Mouse (Mus musculus): ENCODE results near the gene Arid3a. TPM values are rescaled to one million over a fixed set of nuclear protein-coding genes. Genes with fewer than 3 reads are reported as not detected.
A peak's percentile ranks its signal among the peaks of the same experiment; 100 is the strongest.

Arid3a gene
- polyA plus RNA-seq, 1 experiment from 2014 or later = 2.1 TPM

GRCm38 (mm10) chr10:79909092-79909922 is 17.5 kb upstream of the Arid3a start:
- H3K36me3 ChIP-seq = peaks cover 32% of the 10 kb centered on the region
- no peaks in the 10 kb centered on the region for H3K9me3 ChIP-seq (replicated peaks)
- H3K4me2 ChIP-seq = peak overlapping the region; percentile 65
- peak overlapping the region; percentile 74; the same call in 1 of the 2 replicates for H3K4me3 ChIP-seq
- H3K27me3 ChIP-seq = no peaks in the 10 kb centered on the region
- WGBS = 24% methylated on average over 14 of the region's 14 CpGs
- ATAC-seq (replicated peaks; ENCODE audit: insufficient number of reproducible peaks, insufficient read depth, low FRiP score, low read depth) = no peak
- H3K9ac ChIP-seq = peak overlapping the region; percentile 18; the same call in 1 of the 2 replicates
- H3K4me1 ChIP-seq (replicated peaks) = peaks cover 21% of the 10 kb centered on the region
- H3K27ac ChIP-seq = peak overlapping the region; percentile 97

GRCm38 (mm10) chr10:79910556-79910955 is 16.3 kb upstream of the Arid3a start, which contains the start of gene Gm26602:
Gm26602 (plus strand) TSS chr10:79910856.
- H3K27ac ChIP-seq = no peak within 1 kb of the TSS
- H3K4me2 ChIP-seq = no peak within 1 kb of the TSS
- no peaks in the 10 kb centered on the region for H3K27me3 ChIP-seq
- no peaks in the 10 kb centered on the region for H3K9me3 ChIP-seq (replicated peaks)
- 94% methylated on average over 4 of the region's 4 CpGs for WGBS
- peaks cover 20% of the 10 kb centered on the region for H3K36me3 ChIP-seq
- ATAC-seq (replicated peaks; ENCODE audit: insufficient number of reproducible peaks, insufficient read depth, low FRiP score, low read depth) = no peak
- no peak within 1 kb of the TSS for H3K9ac ChIP-seq
- H3K4me1 ChIP-seq (replicated peaks) = peaks cover 34% of the 10 kb centered on the region
- no peak within 1 kb of the TSS for H3K4me3 ChIP-seq

GRCm38 (mm10) chr10:79912412-79912811 is 14.4 kb upstream of the Arid3a start:
- Histone ChIP-seq H3K4me3 (no peak overlapping the region), H3K4me2 (no peak overlapping the region), H3K4me1 (replicated peaks) (peaks cover 43% of the 10 kb centered on the region), H3K9me3 (replicated peaks) (no peaks in the 10 kb centered on the region), H3K27me3 (peaks cover 3% of the 10 kb centered on the region), H3K9ac (no peak overlapping the region), H3K27ac (no peak overlapping the region), H3K36me3 (peaks cover 8% of the 10 kb centered on the region; the same call in 1 of the 2 replicates)
- WGBS = 67% methylated on average over 20 of the region's 20 CpGs
- no peak for ATAC-seq (replicated peaks; ENCODE audit: insufficient number of reproducible peaks, insufficient read depth, low FRiP score, low read depth)

GRCm38 (mm10) chr10:79914131-79914947 is 12.5 kb upstream of the Arid3a start:
- Histone ChIP-seq H3K36me3 (peaks cover 8% of the 10 kb centered on the region; the same call in 1 of the 2 replicates), H3K27ac (peak overlapping the region; percentile 26; the same call in 1 of the 2 replicates), H3K4me2 (0 out of 2 replicates have a peak overlapping the region, but pooled peaks have one; percentile 1), H3K27me3 (peaks cover 22% of the 10 kb centered on the region), H3K4me1 (replicated peaks) (peaks cover 53% of the 10 kb centered on the region), H3K9ac (no peak overlapping the region; the same call in 1 of the 2 replicates), H3K9me3 (replicated peaks) (no peaks in the 10 kb centered on the region), H3K4me3 (no peak overlapping the region)
- no peak for ATAC-seq (replicated peaks; ENCODE audit: insufficient number of reproducible peaks, insufficient read depth, low FRiP score, low read depth)
- WGBS = 58% methylated on average over 11 of the region's 11 CpGs

- 63% methylated on average over 7 of the region's 7 CpGs for WGBS
- H3K4me3 ChIP-seq = no peak overlapping the region
- no peak for ATAC-seq (replicated peaks; ENCODE audit: insufficient number of reproducible peaks, insufficient read depth, low FRiP score, low read depth)
These were observed 11.8 kb upstream of the Arid3a start for GRCm38 (mm10) chr10:79914948-79915596.

GRCm38 (mm10) chr10:79916081-79916480 is 10.8 kb upstream of the Arid3a start:
- peak overlapping the region; percentile 81 for H3K4me3 ChIP-seq
- peaks cover 63% of the 10 kb centered on the region for H3K4me1 ChIP-seq (replicated peaks)
- peaks cover 39% of the 10 kb centered on the region for H3K27me3 ChIP-seq
- WGBS = 10% methylated on average over 8 of the region's 8 CpGs
- ATAC-seq (replicated peaks; ENCODE audit: insufficient number of reproducible peaks, insufficient read depth, low FRiP score, low read depth) = no peak
- peak overlapping the region; percentile 94 for H3K4me2 ChIP-seq
- H3K27ac ChIP-seq = 0 out of 2 replicates have a peak overlapping the region, but pooled peaks have one; percentile 4
- peak overlapping the region; percentile 94 for H3K9ac ChIP-seq
- H3K36me3 ChIP-seq = peaks cover 1% of the 10 kb centered on the region; the same call in 1 of the 2 replicates
- H3K9me3 ChIP-seq (replicated peaks) = no peaks in the 10 kb centered on the region

More at GRCm38 (mm10) chr10:79914948-79915596, 11.8 kb upstream of the Arid3a start:
- Histone ChIP-seq H3K36me3 (peaks cover 8% of the 10 kb centered on the region; the same call in 1 of the 2 replicates), H3K4me2 (0 out of 2 replicates have a peak overlapping the region, but pooled peaks have one; percentile 1), H3K27ac (no peak overlapping the region), H3K4me1 (replicated peaks) (peaks cover 55% of the 10 kb centered on the region), H3K9me3 (replicated peaks) (no peaks in the 10 kb centered on the region), H3K27me3 (peaks cover 29% of the 10 kb centered on the region), H3K9ac (no peak overlapping the region; the same call in 1 of the 2 replicates)

DNA sequence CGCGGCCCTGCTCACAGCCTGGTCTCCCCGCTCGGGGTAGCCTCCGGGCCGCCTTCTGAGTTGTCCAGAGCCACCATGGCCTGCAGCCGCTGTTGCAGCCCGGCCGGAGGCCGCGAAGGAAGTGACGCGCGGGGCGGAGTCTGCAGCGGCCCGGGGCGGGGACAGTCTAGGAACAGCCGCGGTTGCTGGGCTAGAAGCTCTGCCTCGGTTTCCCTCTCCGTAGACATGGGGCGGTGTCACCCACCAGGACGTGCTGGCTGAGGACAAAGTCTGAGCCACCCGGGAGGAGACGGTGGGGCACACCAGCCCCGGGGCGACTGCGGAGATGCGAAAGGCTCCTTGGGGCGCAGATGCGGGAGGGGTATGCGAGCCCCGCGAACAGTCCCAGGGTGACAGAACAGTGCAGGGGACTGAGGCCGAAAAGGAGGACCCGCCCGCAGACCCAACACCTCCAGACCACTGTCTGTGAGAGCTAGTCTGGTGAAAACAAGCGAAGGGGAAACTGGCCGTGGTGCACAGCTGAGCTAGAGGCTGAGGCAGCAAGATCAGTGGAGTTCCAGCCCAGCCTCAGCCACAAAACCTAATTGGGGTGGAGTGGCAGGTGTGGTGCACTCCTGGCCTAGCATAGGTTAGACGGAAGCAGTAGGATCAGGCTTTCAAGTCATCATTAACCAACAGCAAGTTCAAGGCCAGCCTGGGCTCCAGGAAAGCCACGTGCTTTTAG is 9.9 kb upstream of the Arid3a start, which contains the start of gene Kiss1r:
Gene Kiss1r, plus strand, starts transcription at position 164 of the 724 bp plus-strand sequence.
- peaks cover 71% of the 10 kb centered on the region for H3K4me1 ChIP-seq (replicated peaks)
- peak; percentile 82 for ATAC-seq (replicated peaks; ENCODE audit: insufficient number of reproducible peaks, insufficient read depth, low FRiP score, low read depth)
- peak within 1 kb of the TSS; percentile 94 for H3K9ac ChIP-seq
- H3K27me3 ChIP-seq = peaks cover 48% of the 10 kb centered on the region
- H3K9me3 ChIP-seq (replicated peaks) = no peaks in the 10 kb centered on the region
- peak within 1 kb of the TSS; percentile 94 for H3K4me2 ChIP-seq
- 2% methylated on average over 42 of the region's 42 CpGs for WGBS
- H3K36me3 ChIP-seq = no peaks in the 10 kb centered on the region
- H3K27ac ChIP-seq = peak within 1 kb of the TSS; percentile 77
- H3K4me3 ChIP-seq = peak within 1 kb of the TSS; percentile 81

DNA sequence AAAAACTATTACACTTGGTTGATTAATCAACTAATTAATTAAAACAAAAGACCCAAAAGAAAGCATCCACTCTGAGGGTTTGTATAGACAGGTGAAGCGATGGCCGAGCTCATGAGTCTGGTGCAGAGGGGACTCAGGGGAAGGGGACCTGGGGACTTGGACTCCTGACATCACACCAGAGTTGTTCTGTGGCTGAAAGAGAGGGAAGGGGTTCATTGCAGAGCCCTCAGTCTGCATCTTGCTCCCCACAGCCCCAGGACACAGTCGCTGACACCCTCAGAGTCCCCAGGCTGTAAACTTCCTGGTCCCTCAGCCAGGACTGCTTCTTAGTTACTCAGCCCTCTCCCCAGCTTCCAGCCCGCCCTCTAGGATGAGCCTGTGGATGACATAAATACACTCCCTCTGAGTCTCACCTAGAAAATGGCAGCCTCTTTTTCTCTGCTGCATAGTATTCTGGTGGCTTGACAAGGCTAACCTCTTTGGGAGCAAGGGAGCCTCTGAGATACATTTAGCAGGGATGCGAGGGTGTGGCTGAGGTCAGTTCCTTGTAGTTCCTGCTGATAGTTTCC is 9.2 kb upstream of the Arid3a start:
- Histone ChIP-seq H3K27me3 (peaks cover 55% of the 10 kb centered on the region), H3K27ac (no peak overlapping the region), H3K4me1 (replicated peaks) (peaks cover 72% of the 10 kb centered on the region), H3K9ac (peak overlapping the region; percentile 94; the same call in 1 of the 2 replicates), H3K4me3 (peak overlapping the region; percentile 81), H3K36me3 (no peaks in the 10 kb centered on the region), H3K4me2 (peak overlapping the region; percentile 94), H3K9me3 (replicated peaks) (no peaks in the 10 kb centered on the region)
- ATAC-seq (replicated peaks; ENCODE audit: insufficient number of reproducible peaks, insufficient read depth, low FRiP score, low read depth) = no peak
- WGBS = 68% methylated on average over 5 of the region's 5 CpGs

GRCm38 (mm10) chr10:79918231-79919078 is 8.4 kb upstream of the Arid3a start:
- 8% methylated on average over 35 of the region's 35 CpGs for WGBS
- Histone ChIP-seq H3K9ac (0 out of 2 replicates have a peak overlapping the region, but pooled peaks have one; percentile 10), H3K4me2 (peak overlapping the region; percentile 53), H3K27me3 (peaks cover 63% of the 10 kb centered on the region), H3K36me3 (no peaks in the 10 kb centered on the region), H3K27ac (no peak overlapping the region), H3K4me3 (peak overlapping the region; percentile 33), H3K4me1 (replicated peaks) (peaks cover 69% of the 10 kb centered on the region), H3K9me3 (replicated peaks) (no peaks in the 10 kb centered on the region)
- no peak for ATAC-seq (replicated peaks; ENCODE audit: insufficient number of reproducible peaks, insufficient read depth, low FRiP score, low read depth)
